Mouse (Mus musculus): ENCODE data around the gene Ociad2. TPM values are rescaled to one million over a fixed set of nuclear protein-coding genes. Genes with fewer than 3 reads are reported as not detected.

The Ociad2 gene
- total RNA-seq, 2 experiments from 2014 or later: 28.9 to 29.3 TPM

Other genes with a start within 250 kb of the Ociad2 start
- gene Fryl, start 84.4 kb downstream of the Ociad2 start, total RNA-seq (2021): 10 to 100 TPM; 28.9 to 32.8 TPM
- 100 to 1,000 TPM; 245 to 250 TPM for gene Ociad1, start 48.2 kb downstream of the Ociad2 start, total RNA-seq (2021)
- gene Cwh43, start 65.0 kb upstream of the Ociad2 start, total RNA-seq (2021): not detected
- 10 to 100 TPM; 26.9 to 50.3 TPM for gene Dcun1d4, start 140.0 kb upstream of the Ociad2 start, total RNA-seq (2021)